Mouse (Mus musculus): ENCODE data around the gene Tbx2.

Tbx2 gene

DNA sequence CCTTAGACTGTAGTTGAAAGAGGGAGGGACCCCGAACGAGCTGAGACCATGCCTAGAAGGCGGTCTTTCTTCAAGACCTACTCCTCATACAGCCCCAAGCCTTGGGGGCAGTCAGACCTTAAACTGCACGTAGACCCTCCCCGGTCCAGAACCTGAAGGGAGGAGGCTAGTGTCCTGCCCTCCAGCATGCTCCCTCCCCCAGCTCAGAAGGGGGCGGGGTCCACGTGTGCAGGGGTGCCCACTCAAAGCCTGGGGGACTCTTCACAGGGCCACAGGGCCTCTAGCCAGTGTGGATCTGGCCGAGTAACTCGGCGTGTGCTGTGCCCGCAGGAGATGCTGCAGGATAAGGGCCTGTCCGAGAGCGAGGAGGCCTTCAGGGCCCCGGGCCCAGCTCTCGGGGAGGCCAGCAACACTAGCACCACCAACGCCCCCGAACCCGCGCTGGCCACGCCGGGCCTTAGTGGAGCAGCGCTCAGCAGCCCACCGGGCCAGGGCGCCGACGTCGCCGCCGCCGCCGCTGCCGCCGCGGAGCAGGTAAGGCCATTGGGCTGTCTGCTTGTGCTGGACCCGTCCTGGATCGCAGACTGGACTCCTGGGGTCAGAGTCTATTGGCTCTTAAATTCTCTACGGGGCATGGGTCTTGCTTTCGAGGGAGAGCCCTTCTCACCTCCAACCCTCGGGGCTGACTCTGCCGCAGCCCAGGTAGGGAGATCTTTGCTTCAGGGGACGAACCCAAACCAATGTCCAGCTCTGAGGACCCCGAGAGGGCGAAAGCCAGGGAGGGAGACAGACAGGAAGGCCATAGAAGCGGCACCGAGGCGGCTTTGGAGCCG is 57.6 kb downstream of the Tbx2 start:
- peak; percentile 41 to 73 for DNase-seq

DNA sequence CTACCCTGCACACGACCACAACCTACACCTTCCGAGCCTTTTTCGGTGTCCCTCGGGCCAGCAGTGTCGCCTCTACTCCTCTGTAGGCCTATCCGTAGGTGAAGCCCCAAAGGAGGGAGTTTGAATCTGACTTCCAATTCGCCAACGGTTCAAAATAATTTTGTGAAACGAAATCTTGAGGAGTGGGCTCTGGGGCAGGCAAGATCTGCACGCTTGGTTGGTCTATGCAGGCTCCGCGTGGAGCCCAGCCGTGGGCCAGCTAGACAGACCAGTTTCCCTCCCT is 58.2 kb downstream of the Tbx2 start:
- no peak for DNase-seq

DNA sequence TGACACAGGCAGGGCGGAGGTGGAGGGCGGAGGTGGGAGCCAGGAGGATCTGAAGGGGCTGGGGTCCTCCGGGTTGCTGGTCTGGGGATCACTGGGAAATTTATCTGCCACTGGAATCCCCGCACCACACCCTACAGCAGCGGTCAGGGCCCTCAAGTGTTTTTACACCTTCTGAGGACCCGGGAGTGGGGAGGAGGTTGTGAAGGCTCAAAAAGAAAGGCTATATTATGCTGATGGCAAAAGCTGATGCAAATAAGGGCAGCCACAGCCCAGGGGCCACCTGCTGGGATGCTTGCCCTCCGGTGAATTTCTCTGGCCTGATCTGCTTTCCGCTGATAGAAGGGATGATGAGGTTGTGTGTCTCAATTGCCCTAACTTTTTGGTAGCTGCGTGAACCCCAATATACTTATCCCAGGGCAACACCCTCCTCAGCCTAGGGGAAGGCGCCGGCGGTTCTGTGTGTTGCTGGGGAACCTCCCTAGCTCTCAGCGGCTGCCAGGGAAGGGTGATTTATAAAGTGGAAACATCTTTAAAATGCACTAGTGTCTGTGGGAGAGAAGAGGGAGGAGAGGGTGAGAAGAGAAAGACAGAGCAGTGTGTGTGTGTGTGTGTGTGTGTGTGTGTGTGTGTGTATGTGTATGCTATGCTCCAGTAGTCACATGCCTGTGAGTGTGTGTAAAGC is 58.8 kb downstream of the Tbx2 start:
- peak; percentile 41 to 54 for DNase-seq
